Mouse (Mus musculus) neutrophil, adult 83 days (primary cell): Measurements from ENCODE around the gene Ptger4. TPM values are rescaled to one million over a fixed set of nuclear protein-coding genes. Genes with fewer than 3 reads are reported as not detected.

Experiments
- total RNA-seq, 2 experiments: library from RNA; stranded (reverse); gene quantifications; one replicate each; pipeline ENCODE4 v1.2.4; 2023

Ptger4 gene
- total RNA-seq = 10 to 100 TPM; 18.1 to 23.8 TPM

DNA sequence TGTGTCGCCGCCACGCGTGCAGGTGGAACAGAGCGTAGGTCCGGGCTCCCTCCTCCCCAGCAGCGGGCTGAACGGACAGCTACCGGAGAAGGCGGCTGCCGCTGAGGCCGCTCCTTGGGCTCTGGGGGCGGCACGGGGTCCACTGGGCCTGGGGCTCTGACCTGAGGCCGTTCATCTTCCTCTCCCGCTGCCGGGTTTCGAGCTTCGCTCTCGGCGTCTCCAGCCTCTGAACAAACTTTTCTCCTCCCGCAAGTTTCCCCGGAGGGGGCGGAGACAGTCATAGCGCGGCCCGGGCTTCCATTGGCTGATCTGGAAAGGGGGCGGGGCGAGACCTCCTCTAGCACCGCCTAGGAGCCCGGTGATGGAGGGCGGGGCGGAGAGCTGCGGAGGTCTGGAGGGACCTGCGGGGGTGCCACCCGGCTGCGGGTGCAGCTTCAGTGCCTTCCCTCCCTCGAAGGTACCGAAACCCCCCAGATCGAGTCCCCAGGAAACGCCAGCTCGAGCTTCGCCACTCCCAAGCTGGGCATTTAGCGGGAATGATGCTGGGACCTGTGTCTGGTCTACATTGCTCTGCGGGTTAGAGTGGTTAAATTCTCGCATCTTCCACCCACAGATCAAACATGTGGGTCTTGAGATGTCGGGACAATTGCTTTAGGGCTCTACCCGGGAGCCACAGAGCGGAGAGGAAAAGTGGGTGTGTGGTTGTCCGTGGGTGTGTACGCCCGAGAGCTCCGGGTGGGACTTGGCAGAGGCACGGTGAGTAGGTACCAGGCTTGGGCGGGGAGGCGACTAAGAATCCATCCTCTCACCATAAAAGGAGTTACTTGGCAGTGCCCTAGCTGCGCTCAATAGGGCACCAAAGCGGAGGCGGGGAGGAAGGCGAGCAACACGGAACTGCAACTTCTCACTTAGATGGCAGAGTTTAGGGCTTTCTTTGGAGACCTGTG lies at the start of gene Ptger4:
Gene Ptger4, minus strand, starts transcription at position 229 of the 947 bp plus-strand sequence.

DNA sequence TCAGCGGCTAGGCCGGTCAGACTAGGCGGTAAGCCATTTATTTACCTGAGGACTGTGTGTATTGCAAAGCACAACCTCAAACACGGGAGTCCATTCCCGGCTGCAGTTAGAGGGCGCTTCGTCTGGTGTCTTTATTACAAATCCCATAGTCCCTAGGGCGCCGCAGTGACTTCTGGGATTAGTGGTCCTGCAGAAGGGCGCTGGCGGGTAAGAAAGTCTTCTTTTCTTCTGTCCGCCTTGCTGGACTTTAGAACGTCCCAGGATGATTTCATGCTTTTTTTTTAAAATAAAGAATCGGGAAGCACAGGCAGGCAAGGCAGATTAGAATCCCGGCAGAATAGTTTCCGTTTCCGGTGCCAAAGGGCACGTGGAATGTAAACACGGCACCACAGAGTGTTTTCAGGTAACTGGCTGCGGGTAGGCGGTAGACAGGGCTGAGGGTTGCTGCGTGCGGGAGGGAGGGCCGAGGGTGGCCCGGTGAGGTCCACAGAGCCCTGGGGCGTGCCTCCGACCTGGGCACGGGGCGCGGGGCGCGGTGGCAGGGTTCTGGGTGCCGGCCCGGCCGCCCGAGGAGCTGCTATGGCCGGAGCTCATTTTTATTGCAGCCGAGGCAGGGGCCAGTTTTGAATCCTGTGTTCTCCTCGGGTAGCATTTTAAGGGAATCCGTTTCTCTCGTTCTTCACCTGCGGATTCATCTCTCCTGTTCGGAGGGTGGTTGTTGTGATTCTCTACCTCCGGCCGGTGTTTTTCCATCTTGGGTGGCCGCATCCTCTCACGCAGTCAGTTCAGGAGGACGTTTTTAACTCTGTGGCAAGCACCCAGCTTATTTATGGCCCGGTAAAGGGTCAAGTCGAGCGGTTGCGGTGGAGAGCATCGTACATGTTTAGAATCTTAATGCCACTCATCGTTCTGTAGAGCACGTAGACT lies 58.4 kb downstream of the Ptger4 start, which contains the start of gene Ttc33:
Gene Ttc33, plus strand, starts transcription at position 160 of the 927 bp plus-strand sequence.

Other genes with a start within 250 kb of the Ptger4 start
- gene C7, start 180.4 kb downstream of the Ptger4 start, total RNA-seq = not detected
- 10 to 100 TPM; 15.8 to 22.9 TPM for gene Card6, start 135.6 kb downstream of the Ptger4 start, total RNA-seq
- 100 to 1,000 TPM; 360 to 389 TPM for gene Rpl37, start 127.5 kb downstream of the Ptger4 start, total RNA-seq
- 10 to 100 TPM; 25.5 to 28.3 TPM for gene Prkaa1, start 100.3 kb downstream of the Ptger4 start, total RNA-seq
- gene Ttc33, start 58.7 kb downstream of the Ptger4 start, total RNA-seq = 10 to 100 TPM; 16.6 to 19.1 TPM